Mouse (Mus musculus) liver, embryonic 13.5 days (tissue): ENCODE data around the gene Tpra1. TPM values are rescaled to one million over a fixed set of nuclear protein-coding genes. Genes with fewer than 3 reads are reported as not detected.

Experiments used
- ATAC-seq: fragments of 200-750 bp; cut with Nextera tagmentation; 2 replicates; pipeline ENCODE4 v1.8.0; 2017; ENCODE audit warnings: low read depth, mild to moderate bottlenecking, moderate number of reproducible peaks, moderate library complexity
- DNase-seq: peaks from one replicate; pipeline ENCODE4 v3.0.0; 2022
- H3K27ac ChIP-seq: fragments of 300-500 bp; sonication (generic); 2 replicates; pipeline ENCODE4 v1.5.1; 2015; ENCODE audit warnings: moderate library complexity, mild to moderate bottlenecking, inconsistent platforms
- H3K27me3 ChIP-seq: fragments of 300-500 bp; sonication (generic); 2 replicates; pipeline ENCODE4 v1.6.1; 2015; ENCODE audit warnings: mild to moderate bottlenecking, inconsistent platforms
- H3K36me3 ChIP-seq: fragments of 300-500 bp; sonication (generic); 2 replicates; pipeline ENCODE4 v1.6.1; 2015; ENCODE audit warnings: mild to moderate bottlenecking, inconsistent platforms
- H3K4me1 ChIP-seq: fragments of 300-500 bp; sonication (generic); replicated peaks from 2 replicates; pipeline ENCODE4 v1.6.1; 2015; ENCODE audit warnings: inconsistent platforms
- H3K4me2 ChIP-seq: fragments of 300-500 bp; sonication (generic); 2 replicates; pipeline ENCODE4 v1.6.1; 2015; ENCODE audit warnings: inconsistent platforms, mild to moderate bottlenecking, moderate library complexity
- H3K4me3 ChIP-seq: fragments of 300-500 bp; sonication (generic); replicated peaks from 2 replicates; pipeline ENCODE4 v1.5.1; 2015; ENCODE audit warnings: mild to moderate bottlenecking, inconsistent platforms
- H3K9ac ChIP-seq: fragments of 300-500 bp; sonication (generic); 2 replicates; pipeline ENCODE4 v1.6.1; 2015; ENCODE audit warnings: mild to moderate bottlenecking, inconsistent platforms
- H3K9me3 ChIP-seq: fragments of 300-500 bp; sonication (generic); replicated peaks from 2 replicates; pipeline ENCODE4 v1.6.1; 2016; ENCODE audit warnings: inconsistent platforms
- WGBS: fragments of 180-500 bp; shearing (Covaris S2); methylation state at CpG from one replicate; pipeline ENCODE4 v1.1.7; 2015; ENCODE audit not compliant: insufficient replicate concordance; 5-methylcytosine and 5-hydroxymethylcytosine counted together
- polyA plus RNA-seq: library from polyadenylated mRNA; unstranded; fragments of >200 nt; fragmentation: Nextera tagmentation; extraction: Ambion mirVana; gene quantifications from 2 replicates; pipeline ENCODE4 v1.2.1, GENCODE M21; 2015

Tpra1 gene
- polyA plus RNA-seq, 1 experiment from 2014 or later = 42.8 TPM

DNA sequence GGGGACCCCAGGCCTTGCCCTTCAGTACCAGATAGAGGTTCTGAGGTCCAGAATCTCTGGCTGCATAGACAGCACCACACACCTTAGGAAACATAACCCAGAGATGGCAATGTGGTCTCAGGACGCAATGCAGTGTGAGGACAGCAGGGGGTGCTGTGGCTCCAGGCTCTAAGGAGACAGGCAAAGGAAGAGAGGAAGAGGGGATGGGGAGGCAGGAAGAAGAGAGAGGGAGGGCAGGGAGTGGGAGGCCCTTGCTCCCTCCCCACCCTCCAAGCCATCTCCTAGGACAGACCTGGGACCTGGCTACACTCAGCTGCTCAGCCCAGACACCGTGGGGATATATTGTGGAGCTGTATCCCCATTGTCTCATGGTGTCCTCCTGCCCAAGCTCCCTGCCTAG, 25.5 kb downstream of the Tpra1 start:
- ATAC-seq = 0 out of 2 replicates have a peak, but pooled peaks have one; percentile 11
- Histone ChIP-seq H3K9ac (no peak overlapping the region), H3K9me3 (no peaks in the 10 kb centered on the region), H3K4me3 (no peak overlapping the region), H3K4me2 (no peak overlapping the region), H3K27ac (no peak overlapping the region), H3K4me1 (peaks cover 32% of the 10 kb centered on the region), H3K36me3 (no peaks in the 10 kb centered on the region), H3K27me3 (peaks cover under 1% of the 10 kb centered on the region; the same call in 1 of the 2 replicates)
- DNase-seq = no peak
- 12% methylated on average over 2 of the region's 2 CpGs for WGBS

DNA sequence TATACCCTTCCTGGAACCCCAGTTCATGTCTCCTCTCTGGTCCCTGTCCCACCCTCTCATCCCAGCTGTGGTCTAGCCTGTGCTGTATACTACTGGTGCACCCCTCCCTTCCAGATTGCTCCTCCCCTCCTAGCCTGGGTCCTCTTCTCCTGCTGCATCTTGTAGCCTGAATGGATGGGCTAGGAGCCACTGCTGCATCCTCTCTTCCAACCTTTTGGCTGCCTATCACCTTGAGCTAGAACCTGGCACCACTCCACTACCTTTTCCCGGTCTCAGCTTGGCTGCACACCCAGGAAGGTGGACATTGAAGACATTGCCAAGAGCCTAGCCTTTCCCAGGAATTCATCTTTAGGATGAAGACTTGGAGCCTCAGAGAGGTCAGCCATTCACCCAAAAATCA, 26.0 kb downstream of the Tpra1 start:
- WGBS = 70% methylated on average over 1 of the region's 1 CpGs
- H3K4me1 ChIP-seq = peaks cover 32% of the 10 kb centered on the region
- H3K27me3 ChIP-seq = peaks cover 3% of the 10 kb centered on the region; the same call in 1 of the 2 replicates
- no peaks in the 10 kb centered on the region for H3K36me3 ChIP-seq
- no peak overlapping the region for H3K4me3 ChIP-seq
- DNase-seq (no peak), ATAC-seq (0 out of 2 replicates have a peak, but pooled peaks have one; percentile 3)
- no peak overlapping the region for H3K27ac ChIP-seq
- no peaks in the 10 kb centered on the region for H3K9me3 ChIP-seq
- H3K4me2 ChIP-seq = no peak overlapping the region
- no peak overlapping the region for H3K9ac ChIP-seq

DNA sequence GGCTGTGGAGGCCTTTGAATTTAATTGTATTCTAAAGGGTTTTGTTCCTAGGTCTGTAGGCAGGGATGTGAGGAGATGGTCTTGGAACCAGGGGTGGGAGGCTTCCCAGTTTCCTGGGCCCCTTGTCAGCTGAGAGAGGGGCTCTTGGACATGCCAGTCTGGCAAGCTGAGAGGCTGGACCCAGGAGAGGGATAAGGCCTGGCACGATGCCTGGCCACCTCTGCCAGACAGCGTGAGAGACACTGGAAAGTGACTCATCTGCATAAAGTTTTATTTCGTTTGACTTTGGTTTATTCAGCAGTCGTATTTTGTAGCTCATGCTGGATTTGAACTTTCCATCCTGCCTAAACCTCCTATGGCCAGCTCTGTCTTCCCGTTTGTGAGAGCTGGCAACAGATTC, 26.5 kb downstream of the Tpra1 start:
- Histone ChIP-seq H3K4me1 (peaks cover 32% of the 10 kb centered on the region), H3K4me2 (no peak overlapping the region), H3K9me3 (no peaks in the 10 kb centered on the region), H3K4me3 (no peak overlapping the region), H3K9ac (no peak overlapping the region), H3K27ac (no peak overlapping the region), H3K36me3 (no peaks in the 10 kb centered on the region), H3K27me3 (peaks cover 3% of the 10 kb centered on the region; the same call in 1 of the 2 replicates)
- 69% methylated on average over 5 of the region's 5 CpGs for WGBS
- no peak for ATAC-seq
- DNase-seq = no peak

DNA sequence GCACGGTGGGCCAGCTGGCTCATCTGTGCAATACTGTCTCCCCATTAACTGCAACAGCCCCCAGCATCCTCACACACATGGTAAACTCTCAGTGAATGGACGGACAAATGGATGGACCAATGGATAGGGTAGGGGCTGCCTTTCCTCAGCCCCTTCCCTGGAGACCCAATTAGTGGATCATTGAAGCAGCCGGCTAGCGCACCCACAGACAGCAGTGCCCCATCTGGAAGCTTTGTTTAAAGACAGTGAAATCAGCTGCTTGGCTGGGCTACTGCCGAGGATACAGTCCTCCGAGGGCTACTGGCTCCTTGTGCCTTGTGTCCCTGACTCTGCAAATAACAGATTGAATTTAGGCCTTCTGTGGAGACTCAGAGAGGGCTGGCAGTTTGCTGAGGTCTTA, 27.4 kb downstream of the Tpra1 start:
- Histone ChIP-seq H3K4me2 (no peak overlapping the region), H3K4me1 (peaks cover 29% of the 10 kb centered on the region), H3K9ac (no peak overlapping the region), H3K27ac (no peak overlapping the region), H3K27me3 (peaks cover 11% of the 10 kb centered on the region), H3K9me3 (no peaks in the 10 kb centered on the region), H3K4me3 (no peak overlapping the region), H3K36me3 (no peaks in the 10 kb centered on the region)
- no peak for ATAC-seq
- no peak for DNase-seq
- 75% methylated on average over 6 of the region's 6 CpGs for WGBS

DNA sequence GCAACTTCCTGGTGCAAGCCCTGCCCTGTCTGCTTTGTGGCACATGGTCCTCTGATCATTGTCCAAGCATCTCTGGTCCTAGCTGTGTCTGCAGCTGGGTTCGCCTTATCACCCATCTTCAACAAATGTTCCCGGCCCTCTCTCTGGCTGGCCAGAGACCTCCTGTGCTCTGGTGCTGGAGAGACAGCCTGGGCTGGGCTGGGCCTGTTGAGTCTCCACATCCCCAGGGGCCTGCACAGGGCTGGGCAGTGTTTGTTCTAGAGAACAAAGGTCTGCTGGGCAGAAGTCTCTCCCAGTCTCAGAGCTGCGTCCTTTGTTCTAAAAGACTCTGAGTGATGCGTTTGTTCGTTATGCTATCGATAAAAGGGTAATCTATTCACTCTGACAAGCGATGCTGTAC, 28.0 kb downstream of the Tpra1 start:
- Histone ChIP-seq H3K9me3 (no peaks in the 10 kb centered on the region), H3K9ac (no peak overlapping the region), H3K4me3 (no peak overlapping the region), H3K4me2 (no peak overlapping the region), H3K4me1 (peaks cover 27% of the 10 kb centered on the region), H3K36me3 (no peaks in the 10 kb centered on the region), H3K27ac (no peak overlapping the region), H3K27me3 (peaks cover 17% of the 10 kb centered on the region)
- ATAC-seq = no peak
- no peak for DNase-seq
- WGBS = 58% methylated on average over 7 of the region's 7 CpGs

DNA sequence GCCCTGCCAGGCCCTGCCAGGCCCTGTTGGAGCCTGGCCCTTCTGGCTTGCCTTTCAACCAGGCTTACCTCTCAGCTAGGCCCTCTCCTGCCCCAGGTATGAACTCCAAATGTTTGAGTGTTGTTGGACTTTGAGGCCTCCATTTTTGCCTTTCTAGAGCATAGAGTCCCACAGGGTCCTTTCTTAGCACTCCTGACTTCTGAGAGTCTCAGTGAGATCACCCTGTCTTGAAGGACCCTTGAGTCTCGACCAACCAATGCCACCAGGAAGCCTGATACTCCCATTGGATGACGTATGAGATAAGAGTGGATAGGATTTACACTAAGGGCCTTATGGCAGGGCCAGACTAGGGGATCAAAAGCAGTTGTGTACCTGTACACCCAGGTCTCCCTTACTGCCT, 29.4 kb downstream of the Tpra1 start:
- no peaks in the 10 kb centered on the region for H3K36me3 ChIP-seq
- no peak overlapping the region for H3K4me2 ChIP-seq
- no peaks in the 10 kb centered on the region for H3K9me3 ChIP-seq
- WGBS = 50% methylated on average over 2 of the region's 2 CpGs
- peaks cover 22% of the 10 kb centered on the region for H3K27me3 ChIP-seq
- no peak overlapping the region for H3K4me3 ChIP-seq
- no peak for DNase-seq
- no peak overlapping the region for H3K9ac ChIP-seq
- H3K27ac ChIP-seq = no peak overlapping the region
- ATAC-seq = no peak
- H3K4me1 ChIP-seq = peaks cover 14% of the 10 kb centered on the region

DNA sequence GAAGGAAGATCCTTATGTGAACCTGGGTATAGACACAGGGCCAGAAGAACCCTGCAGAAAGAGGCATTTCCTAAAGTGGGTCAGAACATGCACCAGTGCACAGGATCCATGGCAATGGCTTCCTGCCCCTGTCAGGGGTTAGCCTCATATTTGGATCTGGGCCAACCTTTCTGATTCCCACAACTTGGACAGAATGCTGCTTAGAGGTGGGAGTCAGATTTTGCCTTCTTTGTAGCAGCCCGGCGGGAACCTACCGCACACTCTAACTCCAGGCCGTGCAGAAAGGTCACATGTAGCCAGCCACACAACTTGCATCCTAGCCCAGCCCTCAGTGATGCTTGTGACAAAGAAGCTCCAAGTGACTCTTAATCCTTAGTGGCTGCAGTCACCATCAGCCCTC, 32.1 kb downstream of the Tpra1 start:
- Histone ChIP-seq H3K27me3 (peaks cover 30% of the 10 kb centered on the region), H3K27ac (no peak overlapping the region), H3K9ac (no peak overlapping the region), H3K36me3 (no peaks in the 10 kb centered on the region), H3K9me3 (no peaks in the 10 kb centered on the region), H3K4me3 (no peak overlapping the region), H3K4me1 (0 out of 2 replicates have a peak, but pooled peaks cover 4% of the 10 kb centered on the region), H3K4me2 (no peak overlapping the region)
- no peak for DNase-seq
- no peak for ATAC-seq
- 55% methylated on average over 4 of the region's 4 CpGs for WGBS

DNA sequence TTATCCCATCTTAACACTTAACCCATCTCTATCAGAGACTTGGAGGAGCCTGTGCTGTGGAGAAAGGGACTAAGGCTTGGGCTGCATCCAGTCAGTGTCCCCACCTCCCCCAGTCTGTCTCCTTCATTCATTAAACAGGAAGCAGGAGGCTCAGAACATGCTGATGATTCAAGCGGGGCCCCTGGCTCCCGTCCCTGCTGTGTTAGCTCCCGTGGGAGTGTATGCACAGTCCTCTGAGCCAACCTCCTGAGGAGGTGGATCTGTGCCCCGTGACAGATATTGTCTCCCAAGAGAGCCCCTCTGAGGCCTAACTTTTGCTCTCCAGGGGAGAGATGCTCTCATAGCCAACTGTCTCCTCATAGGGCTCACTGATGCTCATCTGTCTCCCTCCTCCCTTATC, 32.8 kb downstream of the Tpra1 start:
- peaks cover 30% of the 10 kb centered on the region for H3K27me3 ChIP-seq
- H3K36me3 ChIP-seq = no peaks in the 10 kb centered on the region
- DNase-seq (no peak), ATAC-seq (no peak)
- no peak overlapping the region for H3K9ac ChIP-seq
- H3K4me1 ChIP-seq = 0 out of 2 replicates have a peak, but pooled peaks cover 4% of the 10 kb centered on the region
- 28% methylated on average over 4 of the region's 4 CpGs for WGBS
- H3K4me2 ChIP-seq = no peak overlapping the region
- no peak overlapping the region for H3K27ac ChIP-seq
- no peaks in the 10 kb centered on the region for H3K9me3 ChIP-seq
- no peak overlapping the region for H3K4me3 ChIP-seq

DNA sequence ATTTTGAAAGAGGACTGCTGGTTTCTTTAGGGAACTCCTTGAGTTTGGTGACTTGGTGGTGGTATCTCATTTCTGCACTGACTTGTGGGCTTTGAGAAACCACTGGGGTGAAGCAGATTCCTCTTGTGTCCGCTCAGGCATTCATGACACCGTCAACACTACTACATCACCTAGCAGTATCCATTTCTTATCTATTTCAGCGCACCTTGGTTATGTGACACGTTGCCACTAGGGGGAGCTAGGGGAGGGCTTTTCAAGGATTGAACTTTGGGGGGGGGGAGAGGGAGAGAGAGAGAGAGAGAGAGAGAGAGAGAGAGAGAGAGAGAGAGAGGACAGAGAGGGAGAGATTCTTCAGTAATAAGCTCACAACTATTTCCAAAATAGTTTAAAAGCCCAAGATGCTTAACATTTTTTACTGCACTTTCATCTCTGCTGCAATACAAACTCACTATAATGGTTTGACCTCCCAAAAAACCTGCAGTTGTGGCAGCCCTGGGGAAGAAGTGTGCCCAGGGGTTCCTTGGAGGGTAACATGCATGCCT, 33.8 kb downstream of the Tpra1 start:
- no peak overlapping the region for H3K27ac ChIP-seq
- no peak overlapping the region for H3K9ac ChIP-seq
- H3K9me3 ChIP-seq = no peaks in the 10 kb centered on the region
- H3K4me3 ChIP-seq = no peak overlapping the region
- 14% methylated on average over 4 of the region's 4 CpGs for WGBS
- H3K4me1 ChIP-seq = 0 out of 2 replicates have a peak, but pooled peaks cover 4% of the 10 kb centered on the region
- H3K27me3 ChIP-seq = peaks cover 35% of the 10 kb centered on the region
- H3K4me2 ChIP-seq = no peak overlapping the region
- no peaks in the 10 kb centered on the region for H3K36me3 ChIP-seq
- ATAC-seq (no peak), DNase-seq (no peak)

DNA sequence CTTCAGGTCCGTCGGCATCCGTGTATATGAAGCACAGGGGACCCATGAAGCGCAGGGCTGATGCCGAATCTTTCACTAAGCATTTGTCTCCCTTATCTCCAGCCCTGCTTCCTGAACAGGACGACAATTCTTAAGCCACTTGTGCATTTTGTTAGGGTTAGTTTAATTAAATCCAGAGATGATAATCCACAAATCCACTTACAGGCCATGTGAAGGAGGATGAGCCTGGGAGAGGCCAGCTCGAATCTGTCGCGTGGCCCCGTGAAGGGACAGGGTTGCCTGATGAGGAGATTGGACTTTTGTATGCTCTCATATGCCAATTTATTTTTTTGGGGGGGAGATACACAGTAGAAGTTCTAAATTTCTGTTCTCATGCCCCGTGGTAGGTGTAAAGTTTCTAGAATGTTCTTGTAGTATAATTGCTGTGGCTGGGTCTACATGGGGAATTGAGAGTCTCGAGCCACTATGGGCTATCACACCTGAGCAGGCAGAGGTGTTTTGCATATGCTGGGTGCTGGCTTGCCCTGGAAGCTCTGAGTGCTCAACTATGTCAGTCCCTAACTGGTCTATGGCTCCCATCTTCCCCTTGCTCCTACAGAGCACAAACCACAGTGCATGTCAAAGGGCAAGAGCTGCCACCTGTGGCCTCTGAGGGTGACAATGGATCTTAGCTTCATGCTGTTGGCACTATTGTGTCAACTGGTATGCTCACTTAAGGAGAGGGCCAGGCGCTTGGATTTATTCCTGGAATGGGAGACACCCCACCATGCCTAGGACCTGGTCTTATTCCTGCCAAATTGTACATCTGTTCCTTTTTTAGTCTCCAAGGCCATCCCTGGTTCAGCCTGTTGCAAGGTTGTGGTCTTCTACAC, 34.5 kb downstream of the Tpra1 start:
- no peaks in the 10 kb centered on the region for H3K36me3 ChIP-seq
- 0 out of 2 replicates have a peak, but pooled peaks cover 4% of the 10 kb centered on the region for H3K4me1 ChIP-seq
- no peak for ATAC-seq
- no peak overlapping the region for H3K4me2 ChIP-seq
- 57% methylated on average over 13 of the region's 13 CpGs for WGBS
- no peak for DNase-seq
- H3K9me3 ChIP-seq = no peaks in the 10 kb centered on the region
- no peak overlapping the region for H3K4me3 ChIP-seq
- H3K9ac ChIP-seq = no peak overlapping the region
- no peak overlapping the region for H3K27ac ChIP-seq
- H3K27me3 ChIP-seq = peaks cover 35% of the 10 kb centered on the region

DNA sequence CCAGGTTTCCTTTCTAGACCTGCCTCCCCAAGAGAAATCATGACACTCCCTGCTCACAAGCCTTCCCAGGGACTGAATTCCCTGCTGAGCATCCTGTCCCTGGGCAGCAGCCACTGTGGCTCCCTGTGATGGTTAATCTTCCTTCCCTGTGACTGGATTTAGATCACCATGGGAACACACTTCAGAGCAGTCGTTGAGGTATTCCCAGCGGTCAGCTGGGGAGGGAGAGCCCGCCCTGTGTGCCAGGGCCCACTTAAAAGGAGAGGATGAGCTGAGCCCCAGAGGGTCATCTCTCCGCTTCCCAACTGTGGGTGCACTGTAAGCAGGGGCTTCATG, 35.1 kb downstream of the Tpra1 start:
- no peak overlapping the region for H3K4me2 ChIP-seq
- peaks cover 35% of the 10 kb centered on the region for H3K27me3 ChIP-seq
- WGBS = 50% methylated on average over 4 of the region's 4 CpGs
- no peak overlapping the region for H3K27ac ChIP-seq
- H3K9me3 ChIP-seq = no peaks in the 10 kb centered on the region
- ATAC-seq (no peak), DNase-seq (no peak)
- no peaks in the 10 kb centered on the region for H3K36me3 ChIP-seq
- H3K9ac ChIP-seq = no peak overlapping the region
- 0 out of 2 replicates have a peak, but pooled peaks cover 4% of the 10 kb centered on the region for H3K4me1 ChIP-seq
- H3K4me3 ChIP-seq = no peak overlapping the region
